Mouse (Mus musculus): ENCODE measurements around the gene Atp8b3. TPM values are rescaled to one million over a fixed set of nuclear protein-coding genes. Genes with fewer than 3 reads are reported as not detected.

Atp8b3 gene
- polyA plus RNA-seq, 1 experiment from 2014 or later, result 0.59 TPM

DNA sequence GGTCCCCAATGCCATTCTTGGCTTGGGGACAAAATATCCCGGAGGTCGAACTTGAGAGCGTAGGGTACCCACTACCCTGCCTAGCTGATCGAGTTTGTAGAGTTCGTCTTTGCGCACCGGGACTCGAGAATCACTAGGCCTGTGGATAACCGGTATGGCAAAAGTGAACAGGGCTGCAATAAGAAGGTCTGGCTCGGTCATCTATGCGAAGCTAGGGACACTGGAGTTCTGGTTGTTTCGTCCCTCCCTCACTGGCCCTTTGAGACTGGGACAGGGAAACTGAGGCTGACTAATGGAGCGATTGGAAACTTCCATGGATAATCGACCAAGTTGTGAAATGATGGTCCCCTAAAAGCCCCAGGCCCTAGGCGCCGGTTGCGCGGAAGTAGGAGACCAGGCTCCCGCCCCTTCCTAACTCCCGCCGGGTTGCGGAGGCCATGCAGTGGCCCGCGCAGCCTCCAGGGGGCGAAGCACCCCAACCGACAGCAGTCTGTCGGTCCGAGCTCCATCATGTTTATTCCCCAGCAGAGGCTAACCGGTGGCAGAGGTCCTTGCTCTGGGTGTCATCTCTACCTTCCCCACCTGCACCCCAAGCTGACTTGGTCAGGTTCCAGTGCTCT is 39.3 kb upstream of the Atp8b3 start:
- peak; percentile 34 for ATAC-seq (replicated peaks; ENCODE audit: low FRiP score)
- Histone ChIP-seq H3K27me3 (ENCODE audit: control insufficient read depth, insufficient read depth, low read length) (no peaks in the 10 kb centered on the region), H3K9me3 (ENCODE audit: control insufficient read depth, low read length) (no peaks in the 10 kb centered on the region), H3K27ac (ENCODE audit: low read depth, low read length) (peak overlapping the region; percentile 77), H3K4me3 (ENCODE audit: low read depth, low read length) (peak overlapping the region; percentile 72), H3K4me1 (replicated peaks; ENCODE audit: control insufficient read depth, insufficient read depth, low read length) (peaks cover 14% of the 10 kb centered on the region; the same call in 1 of the 2 replicates), H3K36me3 (ENCODE audit: control insufficient read depth, insufficient read depth, low read length) (no peaks in the 10 kb centered on the region), H3K9ac (ENCODE audit: low read length) (peak overlapping the region; percentile 73), H3K4me2 (ENCODE audit: low read depth, low read length, severe bottlenecking) (peak overlapping the region; percentile 94)
- under 1% methylated on average over 29 of the region's 29 CpGs for WGBS
- DNase-seq (ENCODE audit: low spot score), result peak; percentile 91

- peak; percentile 99 for DNase-seq (ENCODE audit: low spot score)
- peak within 1 kb of the TSS; percentile 77 for H3K27ac ChIP-seq (ENCODE audit: low read depth, low read length)
- WGBS, result under 1% methylated on average over 69 of the region's 97 CpGs
Observed at GRCm38 (mm10) chr10:80577195-80578130, 38.5 kb upstream of the Atp8b3 start, which contains the start of gene Klf16. TSS of gene Klf16 (minus strand) at chr10:80577321.

DNA sequence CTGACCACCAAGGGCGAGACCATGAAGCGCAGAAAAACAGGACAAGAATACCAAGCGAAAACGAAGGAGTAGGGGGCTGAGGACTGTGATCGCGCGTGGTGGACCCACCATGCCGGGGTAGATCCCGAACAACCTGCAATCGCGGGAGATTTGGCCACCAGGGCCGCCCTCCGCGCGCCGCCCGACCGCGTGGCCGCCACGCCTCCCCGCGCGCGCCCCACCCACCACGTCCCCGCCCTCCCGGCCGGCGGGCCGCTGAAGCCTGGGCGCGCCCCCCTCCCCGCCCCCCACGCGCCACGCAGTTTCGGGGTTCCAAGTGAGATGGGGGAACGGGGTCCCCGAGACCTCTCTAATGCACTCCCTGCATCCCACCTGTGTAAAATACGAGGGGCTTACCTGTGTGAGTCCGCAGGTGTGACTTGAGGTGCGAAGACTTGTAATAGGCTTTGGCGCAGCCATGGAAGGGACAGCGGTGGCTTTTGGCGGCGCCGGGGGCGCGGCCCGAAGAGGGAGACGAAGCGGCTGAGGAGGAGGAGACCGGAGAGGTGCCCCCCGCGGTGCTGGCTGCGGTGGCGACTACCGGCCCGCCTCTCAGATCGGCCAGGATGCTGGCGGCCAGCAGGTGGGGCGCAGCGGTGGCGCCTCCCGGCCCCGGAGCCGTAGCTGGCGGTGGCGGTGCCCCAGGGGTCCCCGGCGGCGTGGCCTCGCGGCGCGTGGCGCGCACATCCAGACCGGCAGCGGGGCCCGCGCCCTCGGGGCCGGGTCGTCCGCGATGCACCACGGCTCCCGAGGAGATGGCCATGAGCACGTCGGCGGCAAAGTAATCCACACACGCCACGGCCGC is 37.6 kb upstream of the Atp8b3 start:
- H3K27ac ChIP-seq (ENCODE audit: low read depth, low read length), result peak overlapping the region; percentile 77
- H3K36me3 ChIP-seq (ENCODE audit: control insufficient read depth, insufficient read depth, low read length), result no peaks in the 10 kb centered on the region
- peak overlapping the region; percentile 73 for H3K9ac ChIP-seq (ENCODE audit: low read length)
- WGBS, result under 1% methylated on average over 83 of the region's 96 CpGs
- peak; percentile 84 for DNase-seq (ENCODE audit: low spot score)
- H3K9me3 ChIP-seq (ENCODE audit: control insufficient read depth, low read length), result no peaks in the 10 kb centered on the region
- peak overlapping the region; percentile 72 for H3K4me3 ChIP-seq (ENCODE audit: low read depth, low read length)
- H3K4me1 ChIP-seq (replicated peaks; ENCODE audit: control insufficient read depth, insufficient read depth, low read length), result peaks cover 14% of the 10 kb centered on the region; the same call in 1 of the 2 replicates
- ATAC-seq (replicated peaks; ENCODE audit: low FRiP score), result peak; percentile 13; the same call in 1 of the 2 replicates
- peak overlapping the region; percentile 94 for H3K4me2 ChIP-seq (ENCODE audit: low read depth, low read length, severe bottlenecking)
- H3K27me3 ChIP-seq (ENCODE audit: control insufficient read depth, insufficient read depth, low read length), result no peaks in the 10 kb centered on the region

More at GRCm38 (mm10) chr10:80577195-80578130, 38.5 kb upstream of the Atp8b3 start, which contains the start of gene Klf16:
- H3K4me2 ChIP-seq (ENCODE audit: low read depth, low read length, severe bottlenecking), result peak within 1 kb of the TSS; percentile 94
- H3K4me3 ChIP-seq (ENCODE audit: low read depth, low read length), result peak within 1 kb of the TSS; percentile 72
- ATAC-seq (replicated peaks; ENCODE audit: low FRiP score), result peak; percentile 84
- no peaks in the 10 kb centered on the region for H3K36me3 ChIP-seq (ENCODE audit: control insufficient read depth, insufficient read depth, low read length)
- peak within 1 kb of the TSS; percentile 73 for H3K9ac ChIP-seq (ENCODE audit: low read length)
- peaks cover 14% of the 10 kb centered on the region; the same call in 1 of the 2 replicates for H3K4me1 ChIP-seq (replicated peaks; ENCODE audit: control insufficient read depth, insufficient read depth, low read length)
- no peaks in the 10 kb centered on the region for H3K9me3 ChIP-seq (ENCODE audit: control insufficient read depth, low read length)
- no peaks in the 10 kb centered on the region for H3K27me3 ChIP-seq (ENCODE audit: control insufficient read depth, insufficient read depth, low read length)

- no peak overlapping the region for H3K27ac ChIP-seq (ENCODE audit: low read depth, low read length)
- DNase-seq (ENCODE audit: low spot score) (peak; percentile 50), ATAC-seq (replicated peaks; ENCODE audit: low FRiP score) (no peak)
- H3K9me3 ChIP-seq (ENCODE audit: control insufficient read depth, low read length), result no peaks in the 10 kb centered on the region
- H3K4me2 ChIP-seq (ENCODE audit: low read depth, low read length, severe bottlenecking), result peak overlapping the region; percentile 94
- 20% methylated on average over 17 of the region's 17 CpGs for WGBS
- H3K36me3 ChIP-seq (ENCODE audit: control insufficient read depth, insufficient read depth, low read length), result no peaks in the 10 kb centered on the region
- peaks cover 21% of the 10 kb centered on the region for H3K4me1 ChIP-seq (replicated peaks; ENCODE audit: control insufficient read depth, insufficient read depth, low read length)
- no peaks in the 10 kb centered on the region for H3K27me3 ChIP-seq (ENCODE audit: control insufficient read depth, insufficient read depth, low read length)
- H3K4me3 ChIP-seq (ENCODE audit: low read depth, low read length), result peak overlapping the region; percentile 72
- peak overlapping the region; percentile 73 for H3K9ac ChIP-seq (ENCODE audit: low read length)
Observed at GRCm38 (mm10) chr10:80575925-80576324, 37.0 kb upstream of the Atp8b3 start.

DNA sequence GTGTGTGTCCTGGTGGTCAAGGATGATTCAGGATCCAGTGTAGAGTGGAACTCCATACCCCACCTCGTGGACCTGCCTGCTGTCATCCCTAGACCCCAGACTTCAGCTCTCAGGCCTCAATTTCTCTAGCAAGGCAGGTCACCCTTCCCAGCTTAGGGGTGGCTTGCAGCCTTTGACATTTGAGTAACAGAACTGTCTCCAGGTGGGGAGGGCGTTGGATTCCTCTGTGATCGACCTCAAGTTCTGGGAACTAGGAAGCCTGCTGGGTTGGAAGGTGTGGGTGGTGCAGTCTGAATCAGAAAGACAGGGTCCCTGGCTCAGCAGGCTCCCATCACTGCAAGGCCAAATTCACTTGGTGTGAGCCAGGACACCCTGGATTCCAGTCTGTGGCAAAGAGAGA is 36.0 kb upstream of the Atp8b3 start:
- ATAC-seq (replicated peaks; ENCODE audit: low FRiP score) (no peak), DNase-seq (ENCODE audit: low spot score) (no peak)
- Histone ChIP-seq H3K4me2 (ENCODE audit: low read depth, low read length, severe bottlenecking) (no peak overlapping the region), H3K36me3 (ENCODE audit: control insufficient read depth, insufficient read depth, low read length) (no peaks in the 10 kb centered on the region), H3K9me3 (ENCODE audit: control insufficient read depth, low read length) (no peaks in the 10 kb centered on the region), H3K9ac (ENCODE audit: low read length) (no peak overlapping the region), H3K4me3 (ENCODE audit: low read depth, low read length) (no peak overlapping the region), H3K4me1 (replicated peaks; ENCODE audit: control insufficient read depth, insufficient read depth, low read length) (peaks cover 25% of the 10 kb centered on the region), H3K27me3 (ENCODE audit: control insufficient read depth, insufficient read depth, low read length) (no peaks in the 10 kb centered on the region), H3K27ac (ENCODE audit: low read depth, low read length) (no peak overlapping the region)
- 82% methylated on average over 3 of the region's 3 CpGs for WGBS

- Histone ChIP-seq H3K4me1 (replicated peaks; ENCODE audit: control insufficient read depth, insufficient read depth, low read length) (peaks cover 27% of the 10 kb centered on the region), H3K9ac (ENCODE audit: low read length) (0 out of 2 replicates have a peak overlapping the region, but pooled peaks have one; percentile 6), H3K4me3 (ENCODE audit: low read depth, low read length) (no peak overlapping the region), H3K27ac (ENCODE audit: low read depth, low read length) (no peak overlapping the region), H3K4me2 (ENCODE audit: low read depth, low read length, severe bottlenecking) (no peak overlapping the region), H3K27me3 (ENCODE audit: control insufficient read depth, insufficient read depth, low read length) (no peaks in the 10 kb centered on the region), H3K36me3 (ENCODE audit: control insufficient read depth, insufficient read depth, low read length) (no peaks in the 10 kb centered on the region), H3K9me3 (ENCODE audit: control insufficient read depth, low read length) (no peaks in the 10 kb centered on the region)
- WGBS, result 65% methylated on average over 9 of the region's 9 CpGs
- no peak for DNase-seq (ENCODE audit: low spot score)
- ATAC-seq (replicated peaks; ENCODE audit: low FRiP score), result no peak
Observed at GRCm38 (mm10) chr10:80573944-80574343, 35.0 kb upstream of the Atp8b3 start.

DNA sequence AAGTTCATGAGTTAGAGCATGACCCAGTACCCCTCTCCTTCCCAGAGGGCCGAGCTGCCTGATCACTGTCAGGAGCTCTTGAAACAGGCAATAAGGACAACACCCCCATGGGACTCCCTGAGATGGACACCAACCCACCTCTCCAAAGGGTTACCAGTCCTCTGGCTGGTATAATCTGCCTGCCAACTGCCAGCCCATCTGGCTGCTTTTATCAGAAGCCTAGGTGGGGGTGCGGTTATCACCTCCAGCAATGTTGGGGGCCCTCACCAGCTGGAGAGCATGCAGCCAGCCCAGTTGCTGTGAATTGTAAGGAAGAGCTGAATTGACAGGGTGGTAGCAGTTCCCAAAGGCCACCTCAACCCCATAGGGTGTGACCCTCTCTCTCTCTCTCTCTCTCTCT is 33.6 kb upstream of the Atp8b3 start:
- H3K4me1 ChIP-seq (replicated peaks; ENCODE audit: control insufficient read depth, insufficient read depth, low read length), result peaks cover 25% of the 10 kb centered on the region
- DNase-seq (ENCODE audit: low spot score), result no peak
- H3K4me3 ChIP-seq (ENCODE audit: low read depth, low read length), result no peak overlapping the region
- no peaks in the 10 kb centered on the region for H3K27me3 ChIP-seq (ENCODE audit: control insufficient read depth, insufficient read depth, low read length)
- no peak overlapping the region for H3K4me2 ChIP-seq (ENCODE audit: low read depth, low read length, severe bottlenecking)
- H3K9ac ChIP-seq (ENCODE audit: low read length), result no peak overlapping the region
- H3K36me3 ChIP-seq (ENCODE audit: control insufficient read depth, insufficient read depth, low read length), result no peaks in the 10 kb centered on the region
- no peaks in the 10 kb centered on the region for H3K9me3 ChIP-seq (ENCODE audit: control insufficient read depth, low read length)
- 77% methylated on average over 2 of the region's 2 CpGs for WGBS
- no peak for ATAC-seq (replicated peaks; ENCODE audit: low FRiP score)
- H3K27ac ChIP-seq (ENCODE audit: low read depth, low read length), result no peak overlapping the region
